20 mouse cellular contexts compared by ENCODE assay signal in the genomic region with DNA sequence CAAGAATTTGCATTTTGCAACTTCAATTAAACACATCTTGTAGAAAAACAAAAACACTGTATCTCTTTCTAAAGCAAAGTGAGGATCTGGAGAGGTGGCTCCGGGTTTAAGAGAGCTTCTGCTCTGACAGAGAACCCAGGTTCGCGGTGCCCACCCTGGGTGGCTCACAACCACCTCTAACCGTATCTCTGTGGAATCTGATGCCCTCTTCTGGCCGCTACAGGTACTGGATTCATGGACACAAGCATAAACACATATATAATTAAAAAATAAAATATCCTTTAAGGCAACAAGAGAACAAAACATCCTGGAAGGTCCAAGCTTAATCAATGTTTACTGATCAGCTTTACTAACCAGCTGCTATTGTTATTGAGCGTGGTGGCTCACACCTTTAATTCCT.
A peak's percentile ranks its signal among the peaks of the same experiment; 100 is the strongest.
DNase-seq lines count a peak whose midpoint lies in the region; ATAC-seq and TF ChIP-seq lines count a peak whose summit lies in the region.
"Had no signal": no experiment of that assay in that cellular context is flagged by ENCODE, and none has a peak within 500 bp of the region (broad histone marks: within the 10 kb centered on the region; RNA-seq: fewer than 3 reads in every experiment).

No protein-coding gene starts in this region.

- H3K27me3 ChIP-seq in kidney, embryonic 14.5 days (ENCODE audit: control insufficient read depth, insufficient read depth, low read length) = no peaks in the 10 kb centered on the region
- no peaks in the 10 kb centered on the region for H3K27me3 ChIP-seq in midbrain, postnatal 0 days (ENCODE audit: insufficient read depth, low read length)
- 0 out of 2 replicates have a peak, but pooled peaks cover 3% of the 10 kb centered on the region for H3K27me3 ChIP-seq in midbrain, embryonic 15.5 days (replicated peaks)
- H3K27me3 ChIP-seq: embryonic facial prominence, embryonic 13.5 days; hindbrain, embryonic 15.5 days; limb, embryonic 13.5 days; neural tube, embryonic 12.5 days had no signal

- peak; percentile 30 for TF ChIP-seq CTCF in midbrain, postnatal 0 days (IDR thresholded peaks at IDR 0.05)

- no peak overlapping the region for H3K4me2 ChIP-seq in kidney, embryonic 14.5 days (replicated peaks; ENCODE audit: low read depth, low read length)
- H3K4me2 ChIP-seq in midbrain, postnatal 0 days (ENCODE audit: low read depth, low read length, poor library complexity, severe bottlenecking) = no peak overlapping the region
- no peak overlapping the region for H3K4me2 ChIP-seq in midbrain, embryonic 15.5 days
- H3K4me2 ChIP-seq: embryonic facial prominence, embryonic 13.5 days; heart, embryonic 11.5 days; hindbrain, embryonic 15.5 days; limb, embryonic 13.5 days; neural tube, embryonic 12.5 days had no signal

- no peaks in the 10 kb centered on the region for H3K4me1 ChIP-seq in kidney, embryonic 14.5 days (ENCODE audit: control insufficient read depth, insufficient read depth, low read length)
- H3K4me1 ChIP-seq in midbrain, postnatal 0 days (ENCODE audit: insufficient read depth, low read length) = 0 out of 2 replicates have a peak, but pooled peaks cover 4% of the 10 kb centered on the region
- H3K4me1 ChIP-seq in midbrain, embryonic 15.5 days = peaks cover 11% of the 10 kb centered on the region
- H3K4me1 ChIP-seq: megakaryocyte, embryonic 14.5 days had no signal

- H3K27ac ChIP-seq in kidney, embryonic 14.5 days (ENCODE audit: low read depth, low read length) = no peak overlapping the region
- no peak overlapping the region for H3K27ac ChIP-seq in midbrain, postnatal 0 days (ENCODE audit: low read depth, low read length)
- no peak overlapping the region for H3K27ac ChIP-seq in midbrain, embryonic 15.5 days
- H3K27ac ChIP-seq: embryonic facial prominence, embryonic 13.5 days; hindbrain, embryonic 15.5 days; limb, embryonic 13.5 days; neural tube, embryonic 12.5 days had no signal

- H3K36me3 ChIP-seq in kidney, embryonic 14.5 days (ENCODE audit: control insufficient read depth, insufficient read depth, low read length) = no peaks in the 10 kb centered on the region
- no peaks in the 10 kb centered on the region for H3K36me3 ChIP-seq in midbrain, postnatal 0 days (ENCODE audit: insufficient read depth, low read length)
- no peaks in the 10 kb centered on the region for H3K36me3 ChIP-seq in midbrain, embryonic 15.5 days (replicated peaks)
- H3K36me3 ChIP-seq: embryonic facial prominence, embryonic 13.5 days; hindbrain, embryonic 15.5 days; limb, embryonic 13.5 days; neural tube, embryonic 12.5 days had no signal

- 83% methylated on average over 6 of the region's 6 CpGs for WGBS in kidney, embryonic 14.5 days
- 88% methylated on average over 6 of the region's 6 CpGs for WGBS in midbrain, postnatal 0 days
- 84% methylated on average over 6 of the region's 6 CpGs for WGBS in midbrain, embryonic 15.5 days

- no peaks in the 10 kb centered on the region for H3K9me3 ChIP-seq in kidney, embryonic 14.5 days (ENCODE audit: control insufficient read depth, low read length)
- no peaks in the 10 kb centered on the region for H3K9me3 ChIP-seq in midbrain, postnatal 0 days (ENCODE audit: low read length)
- H3K9me3 ChIP-seq in midbrain, embryonic 15.5 days = no peaks in the 10 kb centered on the region
- H3K9me3 ChIP-seq: embryonic facial prominence, embryonic 13.5 days; hindbrain, embryonic 15.5 days; limb, embryonic 13.5 days; neural tube, embryonic 12.5 days had no signal

- H3K4me3 ChIP-seq in kidney, embryonic 14.5 days (ENCODE audit: low read length) = no peak overlapping the region
- no peak overlapping the region for H3K4me3 ChIP-seq in midbrain, postnatal 0 days (ENCODE audit: low read depth, low read length)
- no peak overlapping the region for H3K4me3 ChIP-seq in midbrain, embryonic 15.5 days
- H3K4me3 ChIP-seq: embryonic facial prominence, embryonic 13.5 days; hindbrain, embryonic 15.5 days; limb, embryonic 13.5 days; megakaryocyte, embryonic 14.5 days; neural tube, embryonic 12.5 days had no signal

- H3K9ac ChIP-seq in kidney, embryonic 14.5 days (ENCODE audit: low read depth, low read length) = no peak overlapping the region
- H3K9ac ChIP-seq in midbrain, postnatal 0 days (replicated peaks; ENCODE audit: low read length, poor library complexity, severe bottlenecking) = no peak overlapping the region
- H3K9ac ChIP-seq in midbrain, embryonic 15.5 days = no peak overlapping the region
- H3K9ac ChIP-seq: embryonic facial prominence, embryonic 13.5 days; hindbrain, embryonic 15.5 days; limb, embryonic 13.5 days; neural tube, embryonic 12.5 days had no signal

- no peak for ATAC-seq in kidney, embryonic 14.5 days (ENCODE audit: low FRiP score, low TSS enrichment)
- no peak for ATAC-seq in midbrain, postnatal 0 days (ENCODE audit: low FRiP score)
- no peak for ATAC-seq in midbrain, embryonic 15.5 days (replicated peaks)
- peak; percentile 58; the same call in 1 of the 2 replicates for ATAC-seq in megakaryocyte-erythroid progenitor cell, adult 5-6 weeks (replicated peaks; ENCODE audit: low FRiP score, low TSS enrichment, poor library complexity, severe bottlenecking)
- ATAC-seq: activated CD4-positive, CD25-positive, alpha-beta regulatory T cell, adult 4 months had no signal

- peak; percentile 8 to 22 for DNase-seq in kidney, postnatal 4 days
- no peak for DNase-seq in midbrain, postnatal 0 days (ENCODE audit: low spot score)
- DNase-seq in R1 (ENCODE audit: low read depth, low spot score) = peak; percentile 31
- DNase-seq in embryo, embryonic 11 days = no peak
- DNase-seq in adrenal gland, postnatal 36 days = no peak
- DNase-seq: adrenal gland, postnatal 14 days; cerebellum, adult 9-10 months; gastrocnemius, postnatal 25 days; kidney, adult 8-10 months; right cerebral cortex, postnatal 14 days had no signal

Comparison
In these comparisons a context has a peak if more than half of its experiments do, and no peak if none do; other contexts are left out.
1. DNase-seq: peak in kidney, postnatal 4 days (2 of 2) and R1 (single experiment); none in midbrain, postnatal 0 days (single experiment), embryo, embryonic 11 days (single experiment) and adrenal gland, postnatal 36 days (0 of 2).